Comparison of ENCODE assay signal across 11 mouse cellular contexts in genomic region chr1:72577481-72577922, GRCm38 (mm10). TPM values are rescaled to one million over a fixed set of nuclear protein-coding genes. Genes with fewer than 3 reads are reported as not detected.
DNase-seq lines count a peak whose midpoint lies in the region; ATAC-seq and TF ChIP-seq lines count a peak whose summit lies in the region.
"Had no signal": no experiment of that assay in that cellular context is flagged by ENCODE, and none has a peak within 500 bp of the region (broad histone marks: within the 10 kb centered on the region; RNA-seq: fewer than 3 reads in every experiment).

No protein-coding gene starts in this region.

- TF ChIP-seq CTCF in kidney, postnatal 0 days (IDR thresholded peaks at IDR 0.05; ENCODE audit: low read depth) = no peak
- no peak for TF ChIP-seq CTCF in hindbrain, postnatal 0 days (IDR thresholded peaks at IDR 0.05; ENCODE audit: low read depth)

- no peak overlapping the region for H3K9ac ChIP-seq in kidney, postnatal 0 days (ENCODE audit: low read depth, low read length)
- no peak overlapping the region for H3K9ac ChIP-seq in embryonic facial prominence, embryonic 12.5 days
- H3K9ac ChIP-seq in hindbrain, postnatal 0 days (replicated peaks; ENCODE audit: low read length) = no peak overlapping the region; the same call in 1 of the 2 replicates
- H3K9ac ChIP-seq in neural tube, embryonic 14.5 days (replicated peaks; ENCODE audit: low read depth, low read length) = no peak overlapping the region

- H3K9me3 ChIP-seq in kidney, postnatal 0 days (replicated peaks; ENCODE audit: low read length) = no peaks in the 10 kb centered on the region
- H3K9me3 ChIP-seq in embryonic facial prominence, embryonic 12.5 days = no peaks in the 10 kb centered on the region
- no peaks in the 10 kb centered on the region for H3K9me3 ChIP-seq in hindbrain, postnatal 0 days (ENCODE audit: low read length)
- H3K9me3 ChIP-seq in neural tube, embryonic 14.5 days (ENCODE audit: control insufficient read depth, low read length) = no peaks in the 10 kb centered on the region
- H3K9me3 ChIP-seq: G1E had no signal

- H3K4me2 ChIP-seq in kidney, postnatal 0 days (ENCODE audit: low read length) = peak overlapping the region; percentile 32; the same call in 1 of the 2 replicates
- H3K4me2 ChIP-seq in embryonic facial prominence, embryonic 12.5 days (replicated peaks) = peak overlapping the region; percentile 38
- peak overlapping the region; percentile 36 for H3K4me2 ChIP-seq in hindbrain, postnatal 0 days (ENCODE audit: low read depth, low read length)
- H3K4me2 ChIP-seq in neural tube, embryonic 14.5 days (ENCODE audit: low read depth, low read length) = peak overlapping the region; percentile 30

- no peak for ATAC-seq in kidney, postnatal 0 days (replicated peaks; ENCODE audit: low FRiP score, low read depth)
- no peak for ATAC-seq in embryonic facial prominence, embryonic 12.5 days (ENCODE audit: insufficient number of reproducible peaks, insufficient read depth, low FRiP score, low TSS enrichment)
- ATAC-seq in hindbrain, postnatal 0 days = no peak
- 0 out of 2 replicates have a peak, but pooled peaks have one; percentile 22 for ATAC-seq in neural tube, embryonic 14.5 days (ENCODE audit: low read depth)

- H3K27me3 ChIP-seq in kidney, postnatal 0 days (ENCODE audit: insufficient read depth, low read length) = 0 out of 2 replicates have a peak, but pooled peaks cover 3% of the 10 kb centered on the region
- H3K27me3 ChIP-seq in embryonic facial prominence, embryonic 12.5 days = no peaks in the 10 kb centered on the region
- no peaks in the 10 kb centered on the region for H3K27me3 ChIP-seq in hindbrain, postnatal 0 days (ENCODE audit: insufficient read depth, low read length)
- no peaks in the 10 kb centered on the region for H3K27me3 ChIP-seq in neural tube, embryonic 14.5 days (ENCODE audit: control insufficient read depth, insufficient read depth, low read length)

- 0 out of 2 replicates have a peak, but pooled peaks cover 10% of the 10 kb centered on the region for H3K4me1 ChIP-seq in kidney, postnatal 0 days (replicated peaks; ENCODE audit: insufficient read depth, low read length)
- H3K4me1 ChIP-seq in embryonic facial prominence, embryonic 12.5 days = peaks cover 5% of the 10 kb centered on the region; the same call in 1 of the 2 replicates
- peaks cover 4% of the 10 kb centered on the region; the same call in 1 of the 2 replicates for H3K4me1 ChIP-seq in hindbrain, postnatal 0 days (ENCODE audit: insufficient read depth, low read length)
- H3K4me1 ChIP-seq in neural tube, embryonic 14.5 days (ENCODE audit: control insufficient read depth, insufficient read depth, low read length) = peaks cover 18% of the 10 kb centered on the region

- no peak for DNase-seq in kidney, postnatal 0 days (ENCODE audit: low spot score)
- DNase-seq in kidney, postnatal 10 days = no peak
- peak; percentile 46 for DNase-seq in hindbrain, postnatal 0 days (ENCODE audit: low spot score)
- no peak for DNase-seq in gastrocnemius, postnatal 4 days (ENCODE audit: low spot score in 2 of 2)
- DNase-seq in layer of hippocampus, adult 9-11 months = no peak
- DNase-seq in thymus, postnatal 14 days = no peak
- DNase-seq: gastrocnemius, adult 2 months had no signal

- H3K27ac ChIP-seq in kidney, postnatal 0 days = no peak overlapping the region
- H3K27ac ChIP-seq in embryonic facial prominence, embryonic 12.5 days = no peak overlapping the region
- no peak overlapping the region for H3K27ac ChIP-seq in hindbrain, postnatal 0 days
- no peak overlapping the region for H3K27ac ChIP-seq in neural tube, embryonic 14.5 days (ENCODE audit: low read depth, low read length)
- H3K27ac ChIP-seq: gastrocnemius, adult 2 months had no signal

- H3K4me3 ChIP-seq in kidney, postnatal 0 days (replicated peaks; ENCODE audit: low read depth, low read length) = no peak overlapping the region
- H3K4me3 ChIP-seq in embryonic facial prominence, embryonic 12.5 days = no peak overlapping the region
- H3K4me3 ChIP-seq in hindbrain, postnatal 0 days (ENCODE audit: low read length) = no peak overlapping the region
- no peak overlapping the region for H3K4me3 ChIP-seq in neural tube, embryonic 14.5 days (ENCODE audit: low read depth, low read length)
- H3K4me3 ChIP-seq: gastrocnemius, adult 2 months had no signal

- WGBS in kidney, postnatal 0 days = 9% methylated on average over 12 of the region's 12 CpGs
- 1% methylated on average over 12 of the region's 12 CpGs for WGBS in embryonic facial prominence, embryonic 12.5 days
- 10% methylated on average over 12 of the region's 12 CpGs for WGBS in hindbrain, postnatal 0 days
- 2% methylated on average over 12 of the region's 12 CpGs for WGBS in neural tube, embryonic 14.5 days

- no peaks in the 10 kb centered on the region for H3K36me3 ChIP-seq in kidney, postnatal 0 days (ENCODE audit: insufficient read depth, low read length)
- H3K36me3 ChIP-seq in embryonic facial prominence, embryonic 12.5 days = no peaks in the 10 kb centered on the region
- no peaks in the 10 kb centered on the region for H3K36me3 ChIP-seq in hindbrain, postnatal 0 days (ENCODE audit: insufficient read depth, low read length)
- H3K36me3 ChIP-seq in neural tube, embryonic 14.5 days (ENCODE audit: control insufficient read depth, insufficient read depth, low read length) = no peaks in the 10 kb centered on the region
- H3K36me3 ChIP-seq: G1E had no signal

RNA-seq across cellular contexts. Expression of gene Smarcal1, which starts 5.5 kb away (rescaled TPM):
- polyA plus RNA-seq in kidney, postnatal 0 days (2015; fragmentation: Nextera tagmentation; extraction: Ambion mirVana) = 13.5 and 13.8 TPM in 2 replicates
- polyA plus RNA-seq in embryonic facial prominence, embryonic 12.5 days (2016; fragmentation: Nextera tagmentation; extraction: Ambion mirVana) = 32.6 and 34.7 TPM in 2 replicates
- total RNA-seq in hindbrain, postnatal 0 days (2014; rRNA removed) = 42.0 and 53.6 TPM in 2 replicates
- 19.1 and 19.7 TPM in 2 replicates for polyA plus RNA-seq in hindbrain, postnatal 0 days (2015; fragmentation: Nextera tagmentation; extraction: Ambion mirVana)
- 28.7 and 29.7 TPM in 2 replicates for polyA plus RNA-seq in neural tube, embryonic 14.5 days (2014; fragmentation: Nextera tagmentation; extraction: Ambion mirVana)
- total RNA-seq in gastrocnemius, postnatal 4 days (2021) = 10 to 100 TPM; 26.3 to 27.6 TPM

RNA-seq across cellular contexts. Expression of gene March4, which starts 40.8 kb away (rescaled TPM):
- not detected in 2 replicates for polyA plus RNA-seq in kidney, postnatal 0 days (2015; fragmentation: Nextera tagmentation; extraction: Ambion mirVana)
- 0.04 and 0.06 TPM in 2 replicates for polyA plus RNA-seq in embryonic facial prominence, embryonic 12.5 days (2016; fragmentation: Nextera tagmentation; extraction: Ambion mirVana)
- total RNA-seq in hindbrain, postnatal 0 days (2014; rRNA removed) = 34.6 and 34.9 TPM in 2 replicates
- 6.6 and 7.5 TPM in 2 replicates for polyA plus RNA-seq in hindbrain, postnatal 0 days (2015; fragmentation: Nextera tagmentation; extraction: Ambion mirVana)
- polyA plus RNA-seq in neural tube, embryonic 14.5 days (2014; fragmentation: Nextera tagmentation; extraction: Ambion mirVana) = 10.6 and 11.2 TPM in 2 replicates
- total RNA-seq in gastrocnemius, postnatal 4 days (2021) = under 1 TPM; 0.05 to 0.16 TPM
- total RNA-seq: megakaryocyte, adult 5-6 weeks had no signal
- polyA plus RNA-seq: G1E had no signal
